Mouse (Mus musculus) stomach, postnatal 0 days (tissue): ENCODE measurements around the gene Cntn2.

Experiments
- CTCF ChIP-seq: IDR thresholded peaks from 2 replicates; pipeline ENCODE4 v1.5.1; 2016; ENCODE audit warnings: antibody characterized with exemption, low read depth, mild to moderate bottlenecking, moderate library complexity
- EP300 ChIP-seq: optimal IDR thresholded peaks from 2 replicates; pipeline ENCODE3; 2016; ENCODE audit warnings: antibody characterized with exemption

- TF ChIP-seq CTCF (no peak), EP300 (no peak)
Measured at GRCm38 (mm10) chr1:132532521-132532920, 10.5 kb downstream of the Cntn2 start.
